Mouse (Mus musculus) forebrain, embryonic 11.5 days (tissue): ENCODE measurements around the gene Magi1. TPM values are rescaled to one million over a fixed set of nuclear protein-coding genes. Genes with fewer than 3 reads are reported as not detected.

Experiments used
- ATAC-seq: fragments of 200-750 bp; cut with Nextera tagmentation; replicated peaks from 2 replicates; pipeline ENCODE4 v1.8.0; 2017; ENCODE audit warnings: moderate TSS enrichment; ENCODE audit not compliant: low FRiP score
- DNase-seq: peaks from one replicate; pipeline ENCODE4 v3.0.0-alpha.2; 2017; ENCODE audit warnings: low spot score
- H3K27ac ChIP-seq: fragments of 300-500 bp; sonication (generic); 2 replicates; pipeline ENCODE4 v1.5.1; 2014; ENCODE audit warnings: low read depth, low read length
- H3K27me3 ChIP-seq: fragments of 300-500 bp; sonication (generic); 2 replicates; pipeline ENCODE4 v1.6.1; 2014; ENCODE audit warnings: mild to moderate bottlenecking, low read length, mixed read lengths; ENCODE audit not compliant: control insufficient read depth, insufficient read depth
- H3K36me3 ChIP-seq: fragments of 300-500 bp; sonication (generic); 2 replicates; pipeline ENCODE4 v1.6.1; 2014; ENCODE audit warnings: mild to moderate bottlenecking, low read length, moderate library complexity, mixed read lengths; ENCODE audit not compliant: control insufficient read depth, insufficient read depth
- H3K4me1 ChIP-seq: fragments of 300-500 bp; sonication (generic); replicated peaks from 2 replicates; pipeline ENCODE4 v1.6.1; 2014; ENCODE audit warnings: low read length, mixed read lengths; ENCODE audit not compliant: control insufficient read depth, insufficient read depth
- H3K4me2 ChIP-seq: fragments of 300-500 bp; sonication (generic); 2 replicates; pipeline ENCODE4 v1.6.1; 2014; ENCODE audit warnings: low read depth, mild to moderate bottlenecking, low read length, moderate library complexity, mixed read lengths; ENCODE audit not compliant: severe bottlenecking
- H3K4me3 ChIP-seq: fragments of 300-500 bp; sonication (generic); 2 replicates; pipeline ENCODE4 v1.5.1; 2014; ENCODE audit warnings: low read depth, low read length
- H3K9ac ChIP-seq: fragments of 300-500 bp; sonication (generic); 2 replicates; pipeline ENCODE4 v1.6.1; 2014; ENCODE audit warnings: low read length
- H3K9me3 ChIP-seq: fragments of 300-500 bp; sonication (generic); 2 replicates; pipeline ENCODE4 v1.6.1; 2016; ENCODE audit warnings: low read length, mixed read lengths; ENCODE audit not compliant: control insufficient read depth
- WGBS: fragments of 180-500 bp; shearing (Covaris S2); extraction: QIAGEN DNeasy Blood & Tissue Kit; methylation state at CpG from one replicate; pipeline ENCODE4 v1.1.7; 2014; 5-methylcytosine and 5-hydroxymethylcytosine counted together
- polyA plus RNA-seq: library from polyadenylated mRNA; unstranded; fragments of >200 nt; fragmentation: Nextera tagmentation; extraction: Ambion mirVana; gene quantifications from 2 replicates; pipeline ENCODE4 v1.2.1, GENCODE M21; 2014

The Magi1 gene
- polyA plus RNA-seq, 1 experiment from 2014 or later = 44.3 TPM

- no peak for DNase-seq
- Histone ChIP-seq H3K4me3 (no peak overlapping the region), H3K4me1 (0 out of 2 replicates have a peak, but pooled peaks cover 2% of the 10 kb centered on the region), H3K9ac (no peak overlapping the region), H3K4me2 (no peak overlapping the region), H3K36me3 (no peaks in the 10 kb centered on the region), H3K27ac (no peak overlapping the region), H3K27me3 (no peaks in the 10 kb centered on the region), H3K9me3 (no peaks in the 10 kb centered on the region)
- 60% methylated on average over 9 of the region's 9 CpGs for WGBS
- ATAC-seq = no peak
Observed at GRCm38 (mm10) chr6:93985111-93985510, 298.6 kb downstream of the Magi1 start.

- 88% methylated on average over 3 of the region's 3 CpGs for WGBS
- Histone ChIP-seq H3K9me3 (no peaks in the 10 kb centered on the region), H3K4me3 (no peak overlapping the region), H3K4me1 (0 out of 2 replicates have a peak, but pooled peaks cover 2% of the 10 kb centered on the region), H3K27me3 (no peaks in the 10 kb centered on the region), H3K36me3 (no peaks in the 10 kb centered on the region), H3K4me2 (no peak overlapping the region), H3K27ac (no peak overlapping the region), H3K9ac (no peak overlapping the region)
- no peak for ATAC-seq
- DNase-seq = no peak
Observed at GRCm38 (mm10) chr6:93983551-93983950, 300.2 kb downstream of the Magi1 start.

- no peaks in the 10 kb centered on the region for H3K27me3 ChIP-seq
- ATAC-seq (no peak), DNase-seq (no peak)
- H3K27ac ChIP-seq = no peak overlapping the region
- H3K4me3 ChIP-seq = no peak overlapping the region
- no peaks in the 10 kb centered on the region; the same call in 1 of the 2 replicates for H3K9me3 ChIP-seq
- H3K9ac ChIP-seq = no peak overlapping the region
- no peak overlapping the region for H3K4me2 ChIP-seq
- no peaks in the 10 kb centered on the region for H3K4me1 ChIP-seq
- WGBS = 73% methylated on average over 8 of the region's 8 CpGs
- no peaks in the 10 kb centered on the region for H3K36me3 ChIP-seq
Observed at GRCm38 (mm10) chr6:93981211-93981610, 302.5 kb downstream of the Magi1 start.

GRCm38 (mm10) chr6:93979241-93979640 is 304.5 kb downstream of the Magi1 start:
- no peak overlapping the region for H3K4me3 ChIP-seq
- H3K4me2 ChIP-seq = no peak overlapping the region
- no peak overlapping the region for H3K9ac ChIP-seq
- H3K9me3 ChIP-seq = no peaks in the 10 kb centered on the region; the same call in 1 of the 2 replicates
- no peak for ATAC-seq
- no peaks in the 10 kb centered on the region for H3K36me3 ChIP-seq
- no peaks in the 10 kb centered on the region for H3K4me1 ChIP-seq
- WGBS = 83% methylated on average over 3 of the region's 3 CpGs
- H3K27ac ChIP-seq = no peak overlapping the region
- H3K27me3 ChIP-seq = no peaks in the 10 kb centered on the region
- DNase-seq = no peak

- Histone ChIP-seq H3K36me3 (no peaks in the 10 kb centered on the region), H3K4me3 (no peak overlapping the region), H3K9ac (no peak overlapping the region), H3K9me3 (no peaks in the 10 kb centered on the region), H3K27ac (no peak overlapping the region), H3K27me3 (no peaks in the 10 kb centered on the region), H3K4me2 (no peak overlapping the region), H3K4me1 (no peaks in the 10 kb centered on the region)
- WGBS = 78% methylated on average over 2 of the region's 2 CpGs
- ATAC-seq = no peak
- no peak for DNase-seq
Observed at GRCm38 (mm10) chr6:93968721-93969120, 315.0 kb downstream of the Magi1 start.

- Histone ChIP-seq H3K9ac (no peak overlapping the region), H3K27ac (no peak overlapping the region), H3K4me2 (no peak overlapping the region), H3K36me3 (no peaks in the 10 kb centered on the region), H3K27me3 (no peaks in the 10 kb centered on the region), H3K4me1 (no peaks in the 10 kb centered on the region; the same call in 1 of the 2 replicates), H3K9me3 (no peaks in the 10 kb centered on the region), H3K4me3 (no peak overlapping the region)
- no peak for DNase-seq
- ATAC-seq = no peak
- WGBS = 93% methylated on average over 5 of the region's 5 CpGs
Observed at GRCm38 (mm10) chr6:93962757-93963336, 320.9 kb downstream of the Magi1 start.

GRCm38 (mm10) chr6:93961782-93962181 is 321.9 kb downstream of the Magi1 start:
- DNase-seq (no peak), ATAC-seq (no peak)
- no peaks in the 10 kb centered on the region for H3K36me3 ChIP-seq
- H3K4me1 ChIP-seq = peaks cover 3% of the 10 kb centered on the region; the same call in 1 of the 2 replicates
- no peak overlapping the region for H3K27ac ChIP-seq
- no peak overlapping the region for H3K4me3 ChIP-seq
- H3K9ac ChIP-seq = no peak overlapping the region
- H3K27me3 ChIP-seq = no peaks in the 10 kb centered on the region
- H3K4me2 ChIP-seq = no peak overlapping the region
- no peaks in the 10 kb centered on the region for H3K9me3 ChIP-seq
- WGBS = 61% methylated on average over 1 of the region's 1 CpGs

GRCm38 (mm10) chr6:93957172-93957571 is 326.5 kb downstream of the Magi1 start:
- DNase-seq (no peak), ATAC-seq (no peak)
- Histone ChIP-seq H3K27me3 (no peaks in the 10 kb centered on the region), H3K4me2 (no peak overlapping the region), H3K36me3 (no peaks in the 10 kb centered on the region), H3K9ac (no peak overlapping the region), H3K27ac (no peak overlapping the region), H3K4me1 (peaks cover 11% of the 10 kb centered on the region; the same call in 1 of the 2 replicates), H3K9me3 (no peaks in the 10 kb centered on the region), H3K4me3 (no peak overlapping the region)
- 23% methylated on average over 2 of the region's 2 CpGs for WGBS

GRCm38 (mm10) chr6:93946612-93947011 is 337.1 kb downstream of the Magi1 start:
- no peaks in the 10 kb centered on the region for H3K36me3 ChIP-seq
- 71% methylated on average over 2 of the region's 2 CpGs for WGBS
- H3K4me2 ChIP-seq = no peak overlapping the region
- no peak overlapping the region for H3K4me3 ChIP-seq
- H3K27me3 ChIP-seq = no peaks in the 10 kb centered on the region
- no peaks in the 10 kb centered on the region for H3K9me3 ChIP-seq
- no peak overlapping the region for H3K27ac ChIP-seq
- no peaks in the 10 kb centered on the region for H3K4me1 ChIP-seq
- DNase-seq (no peak), ATAC-seq (no peak)
- no peak overlapping the region for H3K9ac ChIP-seq
